Mouse (Mus musculus) C2C12 (cell line): ENCODE measurements around the gene Naa25. TPM values are rescaled to one million over a fixed set of nuclear protein-coding genes. Genes with fewer than 3 reads are reported as not detected.

Experiments
- H3K27me3 ChIP-seq: one replicate; pipeline ENCODE4 v1.6.1; 2011; ENCODE audit not compliant: control insufficient read depth, insufficient read depth, insufficient read length
- H3K36me3 ChIP-seq: one replicate; pipeline ENCODE4 v1.6.1; 2011; ENCODE audit not compliant: control insufficient read depth, insufficient read depth
- H3K4me3 ChIP-seq: one replicate; pipeline ENCODE4 v1.5.1; 2011; ENCODE audit warnings: mild to moderate bottlenecking, control low read depth; ENCODE audit not compliant: poor library complexity, insufficient read depth, severe bottlenecking
- H3K79me2 ChIP-seq: one replicate; pipeline ENCODE4 v1.6.1; 2011; ENCODE audit not compliant: control insufficient read depth, insufficient read depth
- H3K79me3 ChIP-seq: one replicate; pipeline ENCODE4 v1.6.1; 2011; ENCODE audit warnings: low read depth, control low read depth
- H3ac ChIP-seq: one replicate; pipeline ENCODE3; 2011; ENCODE audit warnings: low read depth; ENCODE audit not compliant: control insufficient read depth, insufficient read length
- CEBPB ChIP-seq: IDR thresholded peaks from one replicate; pipeline ENCODE4 v1.6.1; 2011; ENCODE audit warnings: low read depth, mild to moderate bottlenecking, control low read depth, moderate library complexity
- CTCF ChIP-seq: IDR thresholded peaks from one replicate; pipeline ENCODE4 v1.5.1; 2011; ENCODE audit not compliant: control insufficient read depth, insufficient read depth, insufficient read length
- FOSL1 ChIP-seq: IDR thresholded peaks from one replicate; pipeline ENCODE4 v1.8.0; 2011; ENCODE audit warnings: mild to moderate bottlenecking, low read length; ENCODE audit not compliant: poor library complexity, insufficient read depth, severe bottlenecking
- MAX ChIP-seq: IDR thresholded peaks from one replicate; pipeline ENCODE4 v1.6.1; 2011; ENCODE audit warnings: mild to moderate bottlenecking, control low read depth
- MYOD1 ChIP-seq: IDR thresholded peaks from one replicate; pipeline ENCODE4 v1.6.1; 2011; ENCODE audit warnings: low read depth; ENCODE audit not compliant: control insufficient read depth, insufficient read length
- MYOG ChIP-seq: IDR thresholded peaks from one replicate; pipeline ENCODE4 v1.6.1; 2011; ENCODE audit not compliant: control insufficient read depth, insufficient read length; ENCODE audit errors: extremely low read depth
- USF1 ChIP-seq: IDR thresholded peaks from one replicate; pipeline ENCODE4 v1.6.1; 2011; ENCODE audit warnings: low read depth, mild to moderate bottlenecking, control low read depth, moderate library complexity
- polyA plus RNA-seq: library from polyadenylated mRNA; unstranded; fragments of >200 nt; fragmentation: generic; extraction: Trizol; gene quantifications from one replicate; pipeline ENCODE4 v1.2.1, GENCODE M21; 2012; ENCODE audit warnings: missing spikeins

Gene Naa25
- polyA plus RNA-seq, 1 experiment, result 16.8 TPM

GRCm38 (mm10) chr5:121387126-121387525 is 10.6 kb upstream of the Naa25 start:
- Histone ChIP-seq H3K27me3 (no peaks in the 10 kb centered on the region), H3K4me3 (no peak overlapping the region), H3K36me3 (no peaks in the 10 kb centered on the region), H3K79me2 (no peaks in the 10 kb centered on the region), H3ac (no peak overlapping the region), H3K79me3 (no peaks in the 10 kb centered on the region)
- no peak for TF ChIP-seq MYOD1
- TF ChIP-seq CEBPB, result no peak
- no peak for TF ChIP-seq CTCF
- TF ChIP-seq FOSL1, result no peak
- no peak for TF ChIP-seq MAX
- no peak for TF ChIP-seq MYOG
- no peak for TF ChIP-seq USF1

- Histone ChIP-seq H3K27me3 (no peaks in the 10 kb centered on the region), H3K36me3 (no peaks in the 10 kb centered on the region), H3K79me2 (no peaks in the 10 kb centered on the region), H3K79me3 (no peaks in the 10 kb centered on the region), H3ac (no peak overlapping the region), H3K4me3 (no peak overlapping the region)
- no peak for TF ChIP-seq USF1
- TF ChIP-seq MAX, result no peak
- no peak for TF ChIP-seq MYOD1
- no peak for TF ChIP-seq MYOG
- no peak for TF ChIP-seq CTCF
- TF ChIP-seq FOSL1, result no peak
These were observed 8.6 kb upstream of the Naa25 start for GRCm38 (mm10) chr5:121389106-121389505.

GRCm38 (mm10) chr5:121389691-121390090 is 8.0 kb upstream of the Naa25 start:
- H3K36me3 ChIP-seq, result no peaks in the 10 kb centered on the region
- H3K4me3 ChIP-seq, result no peak overlapping the region
- TF ChIP-seq MAX (no peak), MYOD1 (no peak), FOSL1 (no peak), MYOG (no peak), CEBPB (no peak), CTCF (no peak), USF1 (no peak)
- no peaks in the 10 kb centered on the region for H3K79me2 ChIP-seq
- H3K79me3 ChIP-seq, result no peaks in the 10 kb centered on the region
- no peak overlapping the region for H3ac ChIP-seq
- no peaks in the 10 kb centered on the region for H3K27me3 ChIP-seq

- Histone ChIP-seq H3ac (no peak overlapping the region), H3K79me2 (peaks cover 1% of the 10 kb centered on the region), H3K27me3 (no peaks in the 10 kb centered on the region), H3K36me3 (no peaks in the 10 kb centered on the region), H3K79me3 (no peaks in the 10 kb centered on the region), H3K4me3 (no peak overlapping the region)
- TF ChIP-seq USF1 (no peak), MYOG (no peak), MYOD1 (no peak), FOSL1 (no peak), MAX (no peak), CEBPB (no peak), CTCF (no peak)
These were observed 4.9 kb upstream of the Naa25 start for GRCm38 (mm10) chr5:121392667-121393380.

- no peak overlapping the region for H3K4me3 ChIP-seq
- H3K79me2 ChIP-seq, result peaks cover 7% of the 10 kb centered on the region
- TF ChIP-seq USF1 (no peak), MYOD1 (no peak), MAX (no peak), CEBPB (no peak)
- H3K36me3 ChIP-seq, result no peaks in the 10 kb centered on the region
- H3K27me3 ChIP-seq, result no peaks in the 10 kb centered on the region
- no peak overlapping the region for H3ac ChIP-seq
- H3K79me3 ChIP-seq, result peaks cover 3% of the 10 kb centered on the region
These were observed 4.3 kb upstream of the Naa25 start for GRCm38 (mm10) chr5:121393402-121393801.

GRCm38 (mm10) chr5:121395621-121396020 is 2.1 kb upstream of the Naa25 start:
- H3ac ChIP-seq, result no peak overlapping the region
- peaks cover 29% of the 10 kb centered on the region for H3K79me2 ChIP-seq
- H3K36me3 ChIP-seq, result peaks cover 9% of the 10 kb centered on the region
- H3K27me3 ChIP-seq, result no peaks in the 10 kb centered on the region
- H3K4me3 ChIP-seq, result no peak overlapping the region
- peaks cover 25% of the 10 kb centered on the region for H3K79me3 ChIP-seq
- TF ChIP-seq USF1 (no peak), CEBPB (no peak), MYOD1 (no peak), MYOG (no peak)
